In genomic region chr5:93133445-93134244, GRCm38 (mm10) we compare ENCODE assay signal across 8 mouse cellular contexts. TPM values are rescaled to one million over a fixed set of nuclear protein-coding genes. Genes with fewer than 3 reads are reported as not detected.
DNase-seq lines count a peak whose midpoint lies in the region; ATAC-seq and TF ChIP-seq lines count a peak whose summit lies in the region.

No protein-coding gene starts in this region.

- no peak for DNase-seq in heart, postnatal 0 days (ENCODE audit: low spot score)
- no peak for DNase-seq in heart, adult 2 months
- DNase-seq in CH12.LX (ENCODE audit: extremely low read depth), result no peak
- peak; percentile 60 for DNase-seq in forebrain, embryonic 14.5 days (ENCODE audit: low spot score)
- peak; percentile 47 to 60 for DNase-seq in left cerebral cortex, postnatal 14 days (ENCODE audit: low spot score in 2 of 2)
- DNase-seq in adrenal gland, adult 8-10 months, result no peak
- DNase-seq in ovary, adult 18-20 months (ENCODE audit: low spot score), result no peak

- no peaks in the 10 kb centered on the region for H3K27me3 ChIP-seq in heart, postnatal 0 days (ENCODE audit: control insufficient read depth, insufficient read depth, low read length)
- H3K27me3 ChIP-seq in heart, adult 2 months (ENCODE audit: control insufficient read depth, insufficient read depth, low read length), result no peaks in the 10 kb centered on the region
- no peaks in the 10 kb centered on the region for H3K27me3 ChIP-seq in CH12.LX (replicated peaks)
- H3K27me3 ChIP-seq in forebrain, embryonic 14.5 days (replicated peaks; ENCODE audit: control insufficient read depth, insufficient read depth, low read length), result no peaks in the 10 kb centered on the region
- H3K27me3 ChIP-seq in stomach, embryonic 15.5 days (replicated peaks), result no peaks in the 10 kb centered on the region

- no peak overlapping the region for H3K4me3 ChIP-seq in heart, postnatal 0 days (ENCODE audit: low read depth, low read length)
- H3K4me3 ChIP-seq in heart, adult 2 months, result no peak overlapping the region
- no peak overlapping the region for H3K4me3 ChIP-seq in CH12.LX (replicated peaks in 1 of 3; ENCODE audit: low read depth in 2 of 3, low read length in 2 of 3, poor library complexity in 1 of 3)
- no peak overlapping the region for H3K4me3 ChIP-seq in forebrain, embryonic 14.5 days (ENCODE audit: low read depth, low read length)
- no peak overlapping the region for H3K4me3 ChIP-seq in stomach, embryonic 15.5 days (replicated peaks)

- TF ChIP-seq POLR2A in heart, adult 2 months (IDR thresholded peaks at IDR 0.05; ENCODE audit: insufficient read depth, low read depth, low read length), result no peak
- TF ChIP-seq POLR2A in CH12.LX (IDR thresholded peaks at IDR 0.05; ENCODE audit: low read depth, low read length), result no peak

- no peak for TF ChIP-seq EP300 in heart, postnatal 0 days (IDR thresholded peaks at IDR 0.05; ENCODE audit: low read depth)
- TF ChIP-seq EP300 in heart, adult 2 months (IDR thresholded peaks at IDR 0.05; ENCODE audit: insufficient read depth, low read depth, low read length), result no peak
- TF ChIP-seq EP300 in CH12.LX (IDR thresholded peaks at IDR 0.05; ENCODE audit: low read length), result peak; percentile 39; the same call in 1 of the 2 replicates

- peak overlapping the region; percentile 27 for H3K4me2 ChIP-seq in heart, postnatal 0 days (ENCODE audit: low read depth, low read length)
- H3K4me2 ChIP-seq in CH12.LX (ENCODE audit: insufficient read depth, low read depth, poor library complexity, severe bottlenecking), result peak overlapping the region; percentile 60
- peak overlapping the region; percentile 35; the same call in 1 of the 2 replicates for H3K4me2 ChIP-seq in forebrain, embryonic 14.5 days (ENCODE audit: low read length)
- no peak overlapping the region for H3K4me2 ChIP-seq in stomach, embryonic 15.5 days

- peaks cover 77% of the 10 kb centered on the region for H3K4me1 ChIP-seq in heart, postnatal 0 days (ENCODE audit: control insufficient read depth, insufficient read depth)
- peaks cover 28% of the 10 kb centered on the region for H3K4me1 ChIP-seq in heart, adult 2 months (ENCODE audit: control insufficient read depth, insufficient read depth, low read length)
- peaks cover 26 to 97% of the 10 kb centered on the region in 2 experiments for H3K4me1 ChIP-seq in CH12.LX (ENCODE audit: control insufficient read depth in 1 of 2, insufficient read depth in 2 of 2)
- H3K4me1 ChIP-seq in forebrain, embryonic 14.5 days (ENCODE audit: control insufficient read depth, insufficient read depth, low read length), result peaks cover 40% of the 10 kb centered on the region
- peaks cover 54% of the 10 kb centered on the region for H3K4me1 ChIP-seq in stomach, embryonic 15.5 days

- H3K9me3 ChIP-seq in heart, postnatal 0 days (replicated peaks; ENCODE audit: control insufficient read depth, low read length), result no peaks in the 10 kb centered on the region
- H3K9me3 ChIP-seq in CH12.LX (replicated peaks; ENCODE audit: low read length), result peaks cover 7% of the 10 kb centered on the region
- H3K9me3 ChIP-seq in forebrain, embryonic 14.5 days (replicated peaks; ENCODE audit: control insufficient read depth, low read length), result no peaks in the 10 kb centered on the region
- no peaks in the 10 kb centered on the region for H3K9me3 ChIP-seq in stomach, embryonic 15.5 days

- no peak for ATAC-seq in heart, postnatal 0 days (ENCODE audit: insufficient read depth, low read depth)
- ATAC-seq in forebrain, embryonic 14.5 days, result peak; percentile 25; the same call in 1 of the 2 replicates
- no peak for ATAC-seq in stomach, embryonic 15.5 days (ENCODE audit: insufficient read depth, low FRiP score, low read depth)

- intact Hi-C loops in heart, adult 2 months (cut with DNase I), result loop anchor here (5.0 kb wide), 1 partner anchor 36 kb away; no protein-coding TSS in a partner anchor
- intact Hi-C loops in left cerebral cortex, postnatal 14 days (cut with DNase I), result no loop called here

- dilution Hi-C loops in CH12.LX (cut with MboI; ENCODE audit: extremely low pct_ligation_motif_present, extremely low pct_unique_long_range_greater_than_20kb, low sequenced_read_pairs), result no loop called here

- no peak overlapping the region for H3K9ac ChIP-seq in heart, postnatal 0 days (replicated peaks; ENCODE audit: low read depth, low read length)
- H3K9ac ChIP-seq in heart, adult 2 months (ENCODE audit: low read depth, low read length), result no peak overlapping the region
- no peak overlapping the region for H3K9ac ChIP-seq in CH12.LX (ENCODE audit: insufficient read depth, low read depth)
- H3K9ac ChIP-seq in forebrain, embryonic 14.5 days (ENCODE audit: low read length), result 0 out of 2 replicates have a peak overlapping the region, but pooled peaks have one; percentile 9
- H3K9ac ChIP-seq in stomach, embryonic 15.5 days, result no peak overlapping the region

- peak overlapping the region; percentile 61 for H3K27ac ChIP-seq in heart, postnatal 0 days (ENCODE audit: low read depth)
- no peak overlapping the region; the same call in 1 of the 2 replicates for H3K27ac ChIP-seq in heart, adult 2 months
- no peak overlapping the region for H3K27ac ChIP-seq in CH12.LX (ENCODE audit: insufficient read depth, low read depth)
- peak overlapping the region; percentile 40; the same call in 1 of the 2 replicates for H3K27ac ChIP-seq in forebrain, embryonic 14.5 days (ENCODE audit: low read depth, low read length)
- 0 out of 2 replicates have a peak overlapping the region, but pooled peaks have one; percentile 9 for H3K27ac ChIP-seq in stomach, embryonic 15.5 days

- H3K79me2 ChIP-seq in heart, adult 2 months (replicated peaks; ENCODE audit: control insufficient read depth, insufficient read depth, low read length), result no peaks in the 10 kb centered on the region
- H3K79me2 ChIP-seq in CH12.LX (replicated peaks; ENCODE audit: control insufficient read depth, extremely low read depth, insufficient read depth, poor library complexity, severe bottlenecking), result peaks cover 72% of the 10 kb centered on the region

- TF ChIP-seq RAD21 in CH12.LX (IDR thresholded peaks at IDR 0.05; ENCODE audit: low read depth, low read length), result no peak

- WGBS in heart, postnatal 0 days, result 41% methylated on average over 10 of the region's 10 CpGs
- WGBS in heart, adult 2 months, result 28% methylated on average over 10 of the region's 10 CpGs
- WGBS in forebrain, embryonic 14.5 days, result 8% methylated on average over 10 of the region's 10 CpGs
- 41% methylated on average over 10 of the region's 10 CpGs for WGBS in stomach, embryonic 15.5 days

- in situ Hi-C loops in CH12.LX (cut with MboI; ENCODE audit: low pct_ligation_motif_present, low pct_unique_long_range_greater_than_20kb, low sequenced_read_pairs), result no loop called here

- TF ChIP-seq CTCF in heart, postnatal 0 days (IDR thresholded peaks at IDR 0.05; ENCODE audit: low read depth), result no peak
- no peak for TF ChIP-seq CTCF in heart, adult 2 months (IDR thresholded peaks at IDR 0.05)
- no peak for TF ChIP-seq CTCF in CH12.LX (conservative IDR thresholded peaks at IDR 0.05 in 1 of 2, IDR thresholded peaks at IDR 0.05 in 1 of 2; ENCODE audit: low read depth in 2 of 2, low read length in 2 of 2)

- H3K36me3 ChIP-seq in heart, postnatal 0 days (replicated peaks; ENCODE audit: control insufficient read depth, insufficient read depth, low read length), result no peaks in the 10 kb centered on the region
- peaks cover 9% of the 10 kb centered on the region for H3K36me3 ChIP-seq in heart, adult 2 months (ENCODE audit: control insufficient read depth, insufficient read depth, low read length)
- H3K36me3 ChIP-seq in CH12.LX (replicated peaks in 1 of 2; ENCODE audit: control insufficient read depth in 1 of 2, insufficient read depth in 1 of 2, low read length in 1 of 2), result peaks cover 0 to 33% of the 10 kb centered on the region in 2 experiments
- no peaks in the 10 kb centered on the region for H3K36me3 ChIP-seq in forebrain, embryonic 14.5 days (ENCODE audit: control insufficient read depth, insufficient read depth, low read length)
- H3K36me3 ChIP-seq in stomach, embryonic 15.5 days, result no peaks in the 10 kb centered on the region

TF ChIP-seq in CH12.LX, 34 proteins besides CTCF, POLR2A, EP300 and RAD21:
- TF ChIP-seq TBP (conservative IDR thresholded peaks at IDR 0.05; ENCODE audit: low read depth, low read length) (no peak), BHLHE40 (IDR thresholded peaks at IDR 0.05; ENCODE audit: low read depth, low read length) (peak; percentile 15; the same call in 1 of the 2 replicates), MEF2A (IDR thresholded peaks at IDR 0.05; ENCODE audit: borderline replicate concordance, low read depth, low read length) (peak; percentile 28; the same call in 1 of the 2 replicates), TCF12 (IDR thresholded peaks at IDR 0.05; ENCODE audit: low read depth, low read length) (no peak), IRF4 (IDR thresholded peaks at IDR 0.05; ENCODE audit: low read depth, low read length) (0 out of 2 replicates have a peak, but pooled peaks have one; percentile 43)

RNA-seq across cellular contexts. Expression of gene Sept11, which starts 40.4 kb away (rescaled TPM):
- 38.2 and 52.2 TPM in 2 replicates for total RNA-seq in heart, postnatal 0 days (2014; rRNA removed; ENCODE audit: low replicate concordance)
- polyA plus RNA-seq in heart, postnatal 0 days (2015; fragmentation: Nextera tagmentation; extraction: Ambion mirVana), result 47.6 and 49.5 TPM in 2 replicates
- total RNA-seq in heart, adult 2 months (2021), result 10 to 100 TPM; 25.7 to 34.0 TPM
- polyA plus RNA-seq in heart, adult 2 months (2012; rRNA removed), result 15.6 and 25.8 TPM in 2 replicates
- total RNA-seq in CH12.LX (2012; rRNA removed), result 72.3 and 76.5 TPM in 2 replicates
- total RNA-seq in CH12.LX (2014; rRNA removed), result 66.5 and 78.5 TPM in 2 replicates
- 138 and 159 TPM in 2 replicates for polyA plus RNA-seq in CH12.LX (2012; ENCODE audit: insufficient read length, low read depth)
- 149 and 167 TPM in 2 replicates for polyA plus RNA-seq in forebrain, embryonic 14.5 days (2014; fragmentation: Nextera tagmentation; extraction: Ambion mirVana)
- 100 to 1,000 TPM; 201 to 209 TPM for total RNA-seq in left cerebral cortex, postnatal 14 days (2021)
- polyA plus RNA-seq in stomach, embryonic 15.5 days (2015; fragmentation: Nextera tagmentation; extraction: Ambion mirVana), result 141 and 160 TPM in 2 replicates
- 10 to 100 TPM; 40.3 to 44.5 (median 42.4) TPM for total RNA-seq in adrenal gland, adult 8-10 months (2022)

Comparison
In these comparisons a context has a peak if more than half of its experiments do, and no peak if none do; other contexts are left out.
1. H3K27ac ChIP-seq: peak in heart, postnatal 0 days (single experiment), forebrain, embryonic 14.5 days (single experiment) and stomach, embryonic 15.5 days (single experiment); none in heart, adult 2 months (single experiment) and CH12.LX (single experiment).
2. DNase-seq: peak in forebrain, embryonic 14.5 days (single experiment) and left cerebral cortex, postnatal 14 days (2 of 2); none in heart, postnatal 0 days (single experiment), heart, adult 2 months (0 of 2), CH12.LX (single experiment), adrenal gland, adult 8-10 months (single experiment) and ovary, adult 18-20 months (single experiment).